Mouse (Mus musculus) MEL (cell line): ENCODE measurements around the gene Hoxb9. TPM values are rescaled to one million over a fixed set of nuclear protein-coding genes. Genes with fewer than 3 reads are reported as not detected.

ENCODE experiments used
- DNase-seq: peaks from one replicate; pipeline ENCODE4 v3.0.0; 2011; ENCODE audit warnings: low read depth, low spot score
- H3K27ac ChIP-seq: 2 replicates; pipeline ENCODE4 v1.5.1; 2012; ENCODE audit warnings: low read depth, mild to moderate bottlenecking, control low read depth, low read length, moderate library complexity; ENCODE audit not compliant: control insufficient read depth
- H3K27me3 ChIP-seq, 2 experiments: fragments of 150-350 bp in 1 of 2; sonication (generic) in 1 of 2; 2 replicates each; pipeline ENCODE4 v1.6.1; 2012; ENCODE audit warnings: low read length in 2 of 2, mild to moderate bottlenecking in 2 of 2, improper control_type of control experiment in 1 of 2, moderate library complexity in 1 of 2; ENCODE audit not compliant: insufficient read depth in 2 of 2, control insufficient read depth in 1 of 2
- H3K36me3 ChIP-seq, 2 experiments: 2 replicates each; pipeline ENCODE4 v1.6.1; 2012 to 2014; ENCODE audit warnings: low read length in 2 of 2, improper control_type of control experiment in 1 of 2, inconsistent platforms in 1 of 2, mild to moderate bottlenecking in 1 of 2; ENCODE audit not compliant: insufficient read depth in 2 of 2, control insufficient read depth in 1 of 2
- H3K4me1 ChIP-seq, 2 experiments: fragments of 150-350 bp in 1 of 2; sonication (generic) in 1 of 2; 2 replicates each; pipeline ENCODE4 v1.6.1; 2012; ENCODE audit warnings: low read length in 2 of 2, improper control_type of control experiment in 1 of 2, mild to moderate bottlenecking in 1 of 2; ENCODE audit not compliant: insufficient read depth in 2 of 2, control insufficient read depth in 1 of 2
- H3K4me3 ChIP-seq, 2 experiments: fragments of 150-350 bp in 1 of 2; sonication (generic) in 1 of 2; 2 replicates each; pipeline ENCODE4 v1.5.1; 2012; ENCODE audit warnings: low read depth in 2 of 2, low read length in 2 of 2, mild to moderate bottlenecking in 2 of 2, moderate library complexity in 2 of 2, control low read depth in 1 of 2, improper control_type of control experiment in 1 of 2; ENCODE audit not compliant: control insufficient read depth in 1 of 2, insufficient read depth in 1 of 2
- H3K79me2 ChIP-seq: 2 replicates; pipeline ENCODE4 v1.6.1; 2012; ENCODE audit warnings: mild to moderate bottlenecking, low read length, moderate library complexity; ENCODE audit not compliant: control insufficient read depth, poor library complexity, insufficient read depth
- H3K9ac ChIP-seq: 2 replicates; pipeline ENCODE4 v1.6.1; 2012; ENCODE audit warnings: low read depth, mild to moderate bottlenecking, control low read depth, low read length, moderate library complexity; ENCODE audit not compliant: control insufficient read depth, poor library complexity, severe bottlenecking
- H3K9me3 ChIP-seq: fragments of 150-350 bp; sonication (generic); replicated peaks from 2 replicates; pipeline ENCODE4 v1.6.1; 2012; ENCODE audit warnings: mild to moderate bottlenecking, low read length, improper control_type of control experiment, moderate library complexity; ENCODE audit not compliant: insufficient read depth
- CTCF ChIP-seq, 3 experiments: IDR thresholded peaks in 2 of 3; conservative IDR thresholded peaks in 1 of 3; 2 replicates each; pipeline ENCODE4 v1.5.1; 2011 to 2012; ENCODE audit warnings: low read length in 3 of 3, low read depth in 2 of 3, mild to moderate bottlenecking in 2 of 3, improper control_type of control experiment in 1 of 3, inconsistent platforms in 1 of 3, mixed read lengths in 1 of 3, moderate library complexity in 1 of 3; ENCODE audit not compliant: control insufficient read depth in 1 of 3, insufficient read depth in 1 of 3, poor library complexity in 1 of 3, severe bottlenecking in 1 of 3
- E2F4 ChIP-seq: IDR thresholded peaks from 2 replicates; pipeline ENCODE4 v1.6.1; 2011; ENCODE audit warnings: low read depth, low read length, improper control_type of control experiment, borderline replicate concordance
- EP300 ChIP-seq, 2 experiments: IDR thresholded peaks; 2 replicates each; pipeline ENCODE4 v1.6.1; 2011; ENCODE audit warnings: improper control_type of control experiment in 2 of 2, low read length in 2 of 2, low read depth in 1 of 2, mild to moderate bottlenecking in 1 of 2
- ETS1 ChIP-seq: IDR thresholded peaks from 2 replicates; pipeline ENCODE4 v1.6.1; 2012; ENCODE audit warnings: low read depth, mild to moderate bottlenecking, inconsistent platforms, low read length, improper control_type of control experiment, moderate library complexity
- GABPA ChIP-seq: IDR thresholded peaks from 2 replicates; pipeline ENCODE4 v1.6.1; 2012; ENCODE audit warnings: low read depth, mild to moderate bottlenecking, inconsistent platforms, low read length, improper control_type of control experiment, moderate library complexity
- HCFC1 ChIP-seq: IDR thresholded peaks from 2 replicates; pipeline ENCODE4 v1.6.1; 2012; ENCODE audit warnings: low read depth, mild to moderate bottlenecking, inconsistent platforms, low read length, improper control_type of control experiment, moderate library complexity
- JUND ChIP-seq: IDR thresholded peaks from 2 replicates; pipeline ENCODE4 v1.6.1; 2011; ENCODE audit warnings: low read depth, mild to moderate bottlenecking, improper control_type of control experiment, low read length
- MAFK ChIP-seq: IDR thresholded peaks from 2 replicates; pipeline ENCODE4 v1.6.1; 2011; ENCODE audit warnings: low read depth, mild to moderate bottlenecking, low read length, improper control_type of control experiment, borderline replicate concordance
- MAZ ChIP-seq: IDR thresholded peaks from 2 replicates; pipeline ENCODE4 v1.6.1; 2012; ENCODE audit warnings: low read depth, mild to moderate bottlenecking, inconsistent platforms, low read length, improper control_type of control experiment
- MXI1 ChIP-seq: IDR thresholded peaks from 2 replicates; pipeline ENCODE4 v1.6.1; 2011; ENCODE audit warnings: mild to moderate bottlenecking, low read depth, low read length, improper control_type of control experiment
- MYC ChIP-seq: IDR thresholded peaks from 2 replicates; pipeline ENCODE4 v1.6.1; 2011; ENCODE audit warnings: low read depth, mild to moderate bottlenecking, low read length, improper control_type of control experiment, moderate library complexity
- NELFE ChIP-seq: IDR thresholded peaks from 2 replicates; pipeline ENCODE4 v1.6.1; 2011; ENCODE audit warnings: low read depth, low read length, improper control_type of control experiment
- NRF1 ChIP-seq: IDR thresholded peaks from 2 replicates; pipeline ENCODE4 v1.6.1; 2014; ENCODE audit warnings: low read depth, mild to moderate bottlenecking, inconsistent platforms, low read length, improper control_type of control experiment, moderate library complexity; ENCODE audit not compliant: poor library complexity, insufficient read depth, severe bottlenecking
- POLR2A ChIP-seq, 2 experiments: IDR thresholded peaks; 2 replicates each; pipeline ENCODE4 v1.6.1; 2011 to 2012; ENCODE audit warnings: low read length in 2 of 2, mild to moderate bottlenecking in 2 of 2, control low read depth in 1 of 2, improper control_type of control experiment in 1 of 2, low read depth in 1 of 2, moderate library complexity in 1 of 2; ENCODE audit not compliant: control insufficient read depth in 1 of 2, insufficient read depth in 1 of 2, poor library complexity in 1 of 2
- POLR2AphosphoS2 ChIP-seq: IDR thresholded peaks from 2 replicates; pipeline ENCODE4 v1.6.1; 2011; ENCODE audit warnings: low read length, improper control_type of control experiment
- RCOR1 ChIP-seq: IDR thresholded peaks from 2 replicates; pipeline ENCODE4 v1.6.1; 2012; ENCODE audit warnings: low read depth, mild to moderate bottlenecking, inconsistent platforms, low read length, improper control_type of control experiment
- SIN3A ChIP-seq: IDR thresholded peaks from 2 replicates; pipeline ENCODE4 v1.6.1; 2012; ENCODE audit warnings: low read length, improper control_type of control experiment, inconsistent platforms
- TAL1 ChIP-seq: IDR thresholded peaks from 2 replicates; pipeline ENCODE4 v1.6.1; 2012; ENCODE audit warnings: mild to moderate bottlenecking, inconsistent platforms, low read length, moderate library complexity, mixed read lengths
- TBP ChIP-seq: IDR thresholded peaks from 2 replicates; pipeline ENCODE4 v1.8.0; 2011; ENCODE audit warnings: low read depth, low read length, improper control_type of control experiment
- UBTF ChIP-seq: IDR thresholded peaks from 2 replicates; pipeline ENCODE4 v1.6.1; 2012; ENCODE audit warnings: low read depth, mild to moderate bottlenecking, inconsistent platforms, low read length, improper control_type of control experiment, moderate library complexity, borderline replicate concordance; ENCODE audit not compliant: insufficient read depth
- USF2 ChIP-seq, 2 experiments: IDR thresholded peaks; 2 replicates each; pipeline ENCODE4 v1.6.1; 2011 to 2012; ENCODE audit warnings: improper control_type of control experiment in 2 of 2, low read length in 2 of 2, borderline replicate concordance in 1 of 2, inconsistent platforms in 1 of 2, low read depth in 1 of 2, mild to moderate bottlenecking in 1 of 2; ENCODE audit not compliant: insufficient read depth in 1 of 2
- ZNF384 ChIP-seq: IDR thresholded peaks from 2 replicates; pipeline ENCODE4 v1.6.1; 2012; ENCODE audit warnings: low read depth, mild to moderate bottlenecking, inconsistent platforms, low read length, improper control_type of control experiment
- polyA plus RNA-seq, 2 experiments: library from polyadenylated mRNA; stranded (reverse) in 1 of 2; unstranded in 1 of 2; fragments of >175 nt in 1 of 2; fragments of >200 nt in 1 of 2; gene quantifications; 2 replicates each; pipeline versions ENCODE4 v1.2.1 to v1.2.4; 2012; ENCODE audit warnings: low replicate concordance in 2 of 2, low read depth in 1 of 2; ENCODE audit not compliant: insufficient read length in 2 of 2, insufficient read depth in 1 of 2, missing spikeins in 1 of 2
- total RNA-seq: library from RNA; depleted of rRNA; stranded (reverse); fragments of 300-350 nt; gene quantifications from 2 replicates; pipeline ENCODE4 v1.2.3, GENCODE M21; 2012

Hoxb9 gene
- total and polyA plus RNA-seq, 3 experiments = not detected

GRCm38 (mm10) chr11:96305505-96306182 lies 34.4 kb downstream of the Hoxb9 start:
- H3K9ac ChIP-seq = no peak overlapping the region
- no peaks in the 10 kb centered on the region for H3K36me3 ChIP-seq
- H3K4me1 ChIP-seq = no peaks in the 10 kb centered on the region
- H3K4me3 ChIP-seq = no peak overlapping the region
- TF ChIP-seq E2F4 (no peak), TAL1 (no peak), MYC (no peak), MAFK (no peak), RCOR1 (no peak)
- TF ChIP-seq, all 39 proteins: peak for 0
- no peak for DNase-seq
- H3K79me2 ChIP-seq = no peaks in the 10 kb centered on the region
- H3K9me3 ChIP-seq = no peaks in the 10 kb centered on the region
- no peak overlapping the region for H3K27ac ChIP-seq
- H3K27me3 ChIP-seq = peaks cover 0 to 2% of the 10 kb centered on the region in 2 experiments; a peak in 2 of 4 replicates

- Histone ChIP-seq H3K9me3 (no peaks in the 10 kb centered on the region), H3K9ac (no peak overlapping the region), H3K27me3 (peaks cover 0 to 2% of the 10 kb centered on the region in 2 experiments; a peak in 2 of 4 replicates), H3K36me3 (no peaks in the 10 kb centered on the region), H3K4me3 (no peak overlapping the region), H3K4me1 (no peaks in the 10 kb centered on the region), H3K27ac (no peak overlapping the region), H3K79me2 (no peaks in the 10 kb centered on the region)
- no peak for TF ChIP-seq GABPA
- no peak for TF ChIP-seq TBP
- TF ChIP-seq NELFE = no peak
- TF ChIP-seq UBTF = no peak
- TF ChIP-seq EP300 (IDR thresholded peaks at IDR 0.05; ENCODE audit: low read depth in 1 of 2, low read length in 2 of 2) = no peak
- no peak for TF ChIP-seq MXI1
- DNase-seq = no peak
These were observed 35.1 kb downstream of the Hoxb9 start for GRCm38 (mm10) chr11:96306183-96306907.

- Histone ChIP-seq H3K36me3 (no peaks in the 10 kb centered on the region), H3K9me3 (no peaks in the 10 kb centered on the region), H3K79me2 (no peaks in the 10 kb centered on the region), H3K4me1 (no peaks in the 10 kb centered on the region), H3K27ac (no peak overlapping the region), H3K27me3 (peaks cover 0 to under 1% of the 10 kb centered on the region in 2 experiments; a peak in 2 of 4 replicates), H3K9ac (no peak overlapping the region), H3K4me3 (no peak overlapping the region)
- no peak for DNase-seq
- TF ChIP-seq EP300 (IDR thresholded peaks at IDR 0.05; ENCODE audit: low read depth in 1 of 2, low read length in 2 of 2) = no peak
- TF ChIP-seq SIN3A = no peak
- TF ChIP-seq HCFC1 = no peak
- no peak for TF ChIP-seq ZNF384
- TF ChIP-seq NELFE = no peak
- no peak for TF ChIP-seq JUND
- no peak for TF ChIP-seq NRF1
- TF ChIP-seq POLR2AphosphoS2 = no peak
- TF ChIP-seq MAZ = no peak
- TF ChIP-seq POLR2A (IDR thresholded peaks at IDR 0.05; ENCODE audit: control insufficient read depth in 1 of 2, insufficient read depth in 1 of 2, low read depth in 1 of 2, low read length in 2 of 2, poor library complexity in 1 of 2) = no peak
- TF ChIP-seq USF2 (IDR thresholded peaks at IDR 0.05; ENCODE audit: borderline replicate concordance in 1 of 2, insufficient read depth in 1 of 2, low read depth in 1 of 2, low read length in 2 of 2) = no peak
- no peak for TF ChIP-seq ETS1
- TF ChIP-seq CTCF (IDR thresholded peaks at IDR 0.05 in 2 of 3, conservative IDR thresholded peaks at IDR 0.05 in 1 of 3; ENCODE audit: control insufficient read depth in 1 of 3, insufficient read depth in 1 of 3, low read depth in 2 of 3, low read length in 3 of 3, poor library complexity in 1 of 3, severe bottlenecking in 1 of 3) = no peak
- TF ChIP-seq E2F4 = no peak
These were observed 35.6 kb downstream of the Hoxb9 start for GRCm38 (mm10) chr11:96306908-96307269.
